Mouse (Mus musculus): ENCODE results near the gene Rhbdd2.

GRCm38 (mm10) chr5:135630598-135630997 is 1.8 kb upstream of the Rhbdd2 start:
- TF ChIP-seq CTCF (IDR thresholded peaks at IDR 0.05; ENCODE audit: low read depth, low read length) (no peak), POLR2A (IDR thresholded peaks at IDR 0.05; ENCODE audit: extremely low read depth, insufficient read depth, low read length) (no peak)

Data from liver, adult 2 months (tissue).